Mouse (Mus musculus) brown adipose tissue, adult 24 weeks (tissue): ENCODE data around the gene Rad23a. TPM values are rescaled to one million over a fixed set of nuclear protein-coding genes. Genes with fewer than 3 reads are reported as not detected.

Experiments
- H3K27ac ChIP-seq: fragments of 200-500 bp; replicated peaks from 2 replicates; pipeline ENCODE4 v1.5.1; 2012; ENCODE audit warnings: low read depth, mild to moderate bottlenecking, low read length
- H3K4me1 ChIP-seq: fragments of 200-500 bp; 2 replicates; pipeline ENCODE4 v1.6.1; 2012; ENCODE audit warnings: low read length, mixed read lengths; ENCODE audit not compliant: control insufficient read depth, insufficient read depth, insufficient read length
- H3K4me3 ChIP-seq: fragments of 200-500 bp; 2 replicates; pipeline ENCODE4 v1.5.1; 2012; ENCODE audit warnings: low read depth, mild to moderate bottlenecking, low read length, moderate library complexity; ENCODE audit not compliant: insufficient read depth
- polyA plus RNA-seq: library from polyadenylated mRNA; stranded (reverse); fragments of >200 nt; gene quantifications from 2 replicates; pipeline ENCODE4 v1.2.4, GENCODE M21; 2012; ENCODE audit not compliant: missing spikeins, insufficient read depth, insufficient read length

Rad23a gene
- 73.3 and 79.3 TPM in 2 replicates for polyA plus RNA-seq

GRCm38 (mm10) chr8:84840248-84840999, at the start of gene Rad23a:
Rad23a (minus strand) TSS chr8:84840665.
- peak within 1 kb of the TSS; percentile 69 for H3K4me3 ChIP-seq
- peak within 1 kb of the TSS; percentile 60 for H3K27ac ChIP-seq
- no peaks in the 10 kb centered on the region for H3K4me1 ChIP-seq

GRCm38 (mm10) chr8:84889141-84889540, 48.7 kb upstream of the Rad23a start:
- no peak overlapping the region for H3K27ac ChIP-seq
- no peak overlapping the region for H3K4me3 ChIP-seq
- peaks cover 3% of the 10 kb centered on the region; the same call in 1 of the 2 replicates for H3K4me1 ChIP-seq

GRCm38 (mm10) chr8:84888280-84888679, 47.8 kb upstream of the Rad23a start:
- H3K27ac ChIP-seq = no peak overlapping the region
- no peak overlapping the region for H3K4me3 ChIP-seq
- H3K4me1 ChIP-seq = peaks cover 3% of the 10 kb centered on the region; the same call in 1 of the 2 replicates

GRCm38 (mm10) chr8:84884728-84885127, 44.3 kb upstream of the Rad23a start:
- H3K27ac ChIP-seq = no peak overlapping the region
- H3K4me1 ChIP-seq = no peaks in the 10 kb centered on the region
- no peak overlapping the region for H3K4me3 ChIP-seq

- H3K4me3 ChIP-seq = no peak overlapping the region
- H3K27ac ChIP-seq = no peak overlapping the region
- no peaks in the 10 kb centered on the region for H3K4me1 ChIP-seq
Measured at GRCm38 (mm10) chr8:84878915-84879314, 38.5 kb upstream of the Rad23a start.

GRCm38 (mm10) chr8:84877297-84878035, 37.0 kb upstream of the Rad23a start:
- H3K27ac ChIP-seq = no peak overlapping the region
- H3K4me1 ChIP-seq = peaks cover 3% of the 10 kb centered on the region; the same call in 1 of the 2 replicates
- no peak overlapping the region for H3K4me3 ChIP-seq

GRCm38 (mm10) chr8:84874339-84874738, 33.9 kb upstream of the Rad23a start:
- H3K27ac ChIP-seq = no peak overlapping the region
- no peak overlapping the region for H3K4me3 ChIP-seq

GRCm38 (mm10) chr8:84873016-84873415, 32.6 kb upstream of the Rad23a start:
- H3K4me1 ChIP-seq = peaks cover 3% of the 10 kb centered on the region; the same call in 1 of the 2 replicates
- peak overlapping the region; percentile 52; the same call in 1 of the 2 replicates for H3K4me3 ChIP-seq
- no peak overlapping the region for H3K27ac ChIP-seq

More at GRCm38 (mm10) chr8:84874339-84874738, 33.9 kb upstream of the Rad23a start:
- peaks cover 3% of the 10 kb centered on the region; the same call in 1 of the 2 replicates for H3K4me1 ChIP-seq

GRCm38 (mm10) chr8:84872309-84872965, 32.0 kb upstream of the Rad23a start:
- Histone ChIP-seq H3K4me1 (peaks cover 3% of the 10 kb centered on the region; the same call in 1 of the 2 replicates), H3K4me3 (peak overlapping the region; percentile 52), H3K27ac (no peak overlapping the region)

- H3K4me1 ChIP-seq = peaks cover 3% of the 10 kb centered on the region; the same call in 1 of the 2 replicates
- H3K27ac ChIP-seq = 0 out of 2 replicates have a peak within 1 kb of the TSS, but pooled peaks have one; percentile 43
- peak within 1 kb of the TSS; percentile 67 for H3K4me3 ChIP-seq
Measured at GRCm38 (mm10) chr8:84871376-84872308, 31.2 kb upstream of the Rad23a start, which contains the start of gene Syce2. Syce2 (plus strand) TSS chr8:84872111.

- H3K27ac ChIP-seq = peak within 1 kb of the TSS; percentile 82
Measured at GRCm38 (mm10) chr8:84856864-84857441, 16.5 kb upstream of the Rad23a start, which contains the start of gene Farsa. Farsa (plus strand) TSS chr8:84856989.

GRCm38 (mm10) chr8:84856434-84856833, 16.0 kb upstream of the Rad23a start:
- Histone ChIP-seq H3K4me1 (peaks cover 2% of the 10 kb centered on the region), H3K27ac (no peak overlapping the region), H3K4me3 (no peak overlapping the region)

More at GRCm38 (mm10) chr8:84856864-84857441, 16.5 kb upstream of the Rad23a start, which contains the start of gene Farsa:
- peaks cover 2% of the 10 kb centered on the region for H3K4me1 ChIP-seq
- H3K4me3 ChIP-seq = peak within 1 kb of the TSS; percentile 96

- Histone ChIP-seq H3K4me3 (peak overlapping the region; percentile 74), H3K27ac (peak overlapping the region; percentile 72; the same call in 1 of the 2 replicates), H3K4me1 (no peaks in the 10 kb centered on the region)
Measured at GRCm38 (mm10) chr8:84847684-84848435, 7.4 kb upstream of the Rad23a start.
